Mouse (Mus musculus) megakaryocyte, adult 5-6 weeks (primary cell): Measurements from ENCODE around the gene Irf2. TPM values are rescaled to one million over a fixed set of nuclear protein-coding genes. Genes with fewer than 3 reads are reported as not detected.
A peak's percentile ranks its signal among the peaks of the same experiment; 100 is the strongest.

Experiments used
- ATAC-seq: 2 replicates; pipeline ENCODE4 v1.8.0; 2016; ENCODE audit warnings: mild to moderate bottlenecking, inconsistent platforms; ENCODE audit not compliant: poor library complexity, severe bottlenecking
- total RNA-seq, 2 experiments: library from RNA; stranded (forward) in 1 of 2; stranded (reverse) in 1 of 2; fragments of 153-499, 151-499 nt in 1 of 2; fragments of 221-1000, 200-1000 nt in 1 of 2; gene quantifications; 2 replicates each; pipeline versions ENCODE4 v1.2.3 to v1.2.4; 2015 to 2017

Irf2 gene
- total RNA-seq, 2 experiments from 2014 or later, result 37.9 to 154 TPM

GRCm38 (mm10) chr8:46838052-46838451, 98.5 kb downstream of the Irf2 start:
- no peak for ATAC-seq

GRCm38 (mm10) chr8:46840390-46840789, 100.9 kb downstream of the Irf2 start:
- ATAC-seq, result no peak

GRCm38 (mm10) chr8:46840791-46841190, 101.3 kb downstream of the Irf2 start:
- no peak for ATAC-seq

GRCm38 (mm10) chr8:46842676-46843181, 103.2 kb downstream of the Irf2 start:
- peak; percentile 70 for ATAC-seq

GRCm38 (mm10) chr8:46843855-46844254, 104.3 kb downstream of the Irf2 start:
- ATAC-seq, result no peak

GRCm38 (mm10) chr8:46844371-46844973, 104.9 kb downstream of the Irf2 start:
- peak; percentile 61 for ATAC-seq

- ATAC-seq, result peak; percentile 75
Measured at GRCm38 (mm10) chr8:46844974-46845774, 105.6 kb downstream of the Irf2 start.

GRCm38 (mm10) chr8:46845891-46846290, 106.4 kb downstream of the Irf2 start:
- ATAC-seq, result no peak

GRCm38 (mm10) chr8:46846893-46847292, 107.4 kb downstream of the Irf2 start:
- no peak for ATAC-seq

- ATAC-seq, result no peak
Measured at GRCm38 (mm10) chr8:46848011-46848641, 108.6 kb downstream of the Irf2 start.

- ATAC-seq, result no peak
Measured at GRCm38 (mm10) chr8:46848931-46849330, 109.4 kb downstream of the Irf2 start.

GRCm38 (mm10) chr8:46849458-46849857, 109.9 kb downstream of the Irf2 start:
- no peak for ATAC-seq

GRCm38 (mm10) chr8:46850258-46850897, 110.8 kb downstream of the Irf2 start:
- ATAC-seq, result peak; percentile 25; the same call in 1 of the 2 replicates

GRCm38 (mm10) chr8:46851560-46851959, 112.0 kb downstream of the Irf2 start:
- peak; percentile 87 for ATAC-seq

GRCm38 (mm10) chr8:46852377-46852776, 112.8 kb downstream of the Irf2 start:
- ATAC-seq, result peak; percentile 23

- peak; percentile 56 for ATAC-seq
Measured at GRCm38 (mm10) chr8:46859164-46859846, 119.8 kb downstream of the Irf2 start.

- no peak for ATAC-seq
Measured at GRCm38 (mm10) chr8:46859847-46860167, 120.3 kb downstream of the Irf2 start.

GRCm38 (mm10) chr8:46862508-46862907, 123.0 kb downstream of the Irf2 start:
- no peak for ATAC-seq

- ATAC-seq, result no peak
Measured at GRCm38 (mm10) chr8:46865428-46865827, 125.9 kb downstream of the Irf2 start.

- ATAC-seq, result no peak
Measured at GRCm38 (mm10) chr8:46867440-46867839, 127.9 kb downstream of the Irf2 start.
